Mouse (Mus musculus) urinary bladder, postnatal 36 days (tissue): ENCODE results near the gene Pbx4.

Experiments
- DNase-seq, 2 experiments: peaks; one replicate each; pipeline ENCODE4 v3.0.0; 2022; ENCODE audit warnings: low spot score in 2 of 2, mixed read lengths in 1 of 2

Gene Pbx4

DNA sequence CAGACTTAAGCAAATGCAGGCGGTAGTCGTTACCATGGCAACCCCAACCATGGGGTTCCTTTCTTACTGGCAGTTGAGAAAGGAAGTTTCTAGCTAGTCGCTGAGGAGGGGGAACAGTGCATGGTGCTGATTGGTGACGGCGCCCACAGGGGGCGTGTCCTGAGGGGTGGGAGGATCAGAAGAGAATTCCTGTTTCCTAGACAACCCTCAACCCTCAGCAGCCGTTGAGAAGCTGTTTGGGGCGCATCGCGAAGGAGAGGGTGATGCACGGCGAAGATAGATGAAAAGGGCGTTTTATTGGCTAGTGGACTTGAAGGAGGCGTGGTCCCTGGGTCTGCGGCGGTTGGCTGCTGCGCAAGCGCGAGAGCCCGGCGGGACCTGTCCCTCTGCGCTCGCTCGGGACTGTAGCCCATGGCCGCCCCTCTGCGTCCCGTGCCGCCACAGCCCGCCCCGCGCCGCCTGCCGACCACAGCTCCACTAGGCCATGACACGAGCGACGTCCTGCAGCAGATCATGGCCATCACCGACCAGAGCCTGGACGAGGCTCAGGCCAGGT, at the start of gene Pbx4:
TSS of gene Pbx4 (plus strand) at position 194 of the 556 bp plus-strand sequence.
- DNase-seq = peak; percentile 45 to 70

DNA sequence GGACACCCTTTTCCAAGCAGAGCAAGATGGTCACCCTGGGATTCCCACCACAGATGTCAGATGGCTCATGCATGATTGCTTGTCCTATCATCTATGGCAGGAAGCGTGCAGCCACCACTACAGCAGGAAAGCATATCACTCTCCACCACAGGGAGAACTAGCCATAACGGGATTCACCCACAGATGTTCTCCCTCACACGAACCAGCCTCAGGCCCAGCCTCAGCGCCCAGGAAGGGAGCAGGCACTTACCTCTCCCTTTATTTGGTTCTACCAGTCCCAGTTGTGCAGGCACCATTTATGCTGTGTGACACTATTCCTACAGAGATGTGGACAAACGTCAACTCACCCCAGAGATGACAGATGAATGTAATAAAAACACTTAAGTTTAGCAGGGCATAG, 43.2 kb upstream of the Pbx4 start:
- DNase-seq = no peak

DNA sequence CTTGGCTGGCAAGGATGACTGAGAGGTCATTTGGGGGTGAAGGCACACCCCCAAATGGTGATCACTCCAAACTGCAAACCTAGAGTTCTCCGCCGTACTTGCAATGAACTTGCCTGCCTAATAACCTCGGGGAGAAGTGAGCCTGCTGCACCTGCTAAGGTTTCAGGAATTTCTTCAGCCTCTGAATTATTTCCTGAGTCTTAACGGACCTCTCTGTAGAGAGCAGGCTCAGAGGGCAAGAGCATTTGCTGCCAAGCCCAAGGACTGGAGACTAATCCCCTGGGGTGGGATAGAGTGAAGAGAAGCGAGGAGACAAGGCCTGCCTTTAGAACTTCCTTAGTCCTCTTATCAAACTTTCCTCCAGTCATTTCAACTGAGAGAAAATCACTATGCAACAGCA, 42.6 kb upstream of the Pbx4 start:
- DNase-seq = no peak

GRCm38 (mm10) chr8:69790364-69790763, 41.9 kb upstream of the Pbx4 start:
- DNase-seq = no peak

GRCm38 (mm10) chr8:69790773-69791367, 41.4 kb upstream of the Pbx4 start, which contains the start of the genes Atp13a1 and Zfp866:
Gene Atp13a1, plus strand, starts transcription at chr8:69791163.
Gene Zfp866, minus strand, starts transcription at chr8:69791178.
- DNase-seq = peak; percentile 86 to 89

DNA sequence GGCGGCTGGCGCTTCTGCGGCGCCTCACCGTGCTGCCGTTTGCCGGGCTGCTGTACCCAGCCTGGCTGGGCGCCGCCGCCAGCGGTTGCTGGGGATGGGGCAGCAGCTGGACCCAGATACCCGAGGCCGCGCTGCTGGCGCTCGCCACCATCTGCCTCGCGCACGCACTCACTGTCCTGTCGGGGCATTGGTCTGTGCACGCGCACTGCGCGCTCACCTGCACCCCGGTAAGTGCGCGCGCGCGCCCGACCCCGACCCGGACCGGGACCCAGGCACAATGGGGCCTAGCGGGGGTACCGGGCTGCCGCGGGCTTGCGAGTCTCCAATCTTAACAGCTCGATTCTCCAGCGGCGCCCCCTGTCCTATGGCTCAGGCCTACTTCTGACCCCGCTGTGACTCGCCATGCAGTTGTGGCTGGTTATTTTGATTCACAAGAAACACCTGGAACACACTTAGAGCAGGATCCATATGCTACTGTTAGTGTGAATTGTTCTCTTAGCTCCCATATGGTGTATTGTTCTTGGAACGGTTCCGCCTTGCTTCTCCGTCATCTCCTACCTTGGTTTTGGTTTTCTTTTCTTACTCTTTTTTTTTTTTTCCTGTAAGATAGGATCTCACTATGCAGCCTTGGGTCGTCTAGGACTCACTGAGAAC, 40.7 kb upstream of the Pbx4 start:
- DNase-seq = no peak

DNA sequence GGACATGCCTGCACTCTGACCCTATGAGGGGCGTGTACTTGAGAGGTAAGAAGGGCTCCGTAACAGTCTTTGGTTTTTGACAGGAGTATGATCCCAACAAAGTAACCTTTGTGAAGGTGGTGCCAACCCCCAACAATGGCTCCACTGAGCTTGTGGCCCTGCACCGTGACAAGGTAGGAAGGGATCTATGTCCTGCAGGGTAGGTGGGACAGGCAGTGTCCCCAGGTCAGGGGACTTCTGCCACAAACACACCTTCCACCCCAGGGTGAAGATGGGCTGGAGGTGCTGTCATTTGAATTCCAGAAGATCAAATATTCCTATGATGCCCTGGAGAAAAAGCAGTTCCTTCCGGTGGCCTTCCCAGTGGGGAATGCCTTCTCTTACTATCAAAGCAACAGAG, 38.6 kb upstream of the Pbx4 start:
- no peak for DNase-seq

DNA sequence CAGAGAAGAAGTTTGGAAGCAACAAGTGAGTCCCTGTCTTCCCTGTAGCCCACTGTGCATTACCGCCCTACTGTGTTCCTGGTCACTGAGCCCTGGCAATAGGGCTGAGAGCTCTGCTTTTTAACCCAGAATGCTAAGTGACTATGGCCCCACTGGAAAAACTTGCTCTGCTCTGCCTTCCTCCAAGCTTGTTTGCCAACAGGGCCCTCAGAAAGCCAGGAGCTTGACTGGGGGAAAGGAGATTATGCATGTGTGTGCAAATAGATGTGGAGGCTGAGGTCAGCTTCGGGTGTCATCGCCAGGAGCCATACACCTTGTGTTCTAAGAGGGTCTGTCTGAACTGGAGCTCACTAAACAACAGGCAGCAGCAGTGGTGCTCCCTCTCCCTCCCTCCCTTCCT, 38.2 kb upstream of the Pbx4 start:
- DNase-seq = peak in 1 of 2 experiments; percentile 27

DNA sequence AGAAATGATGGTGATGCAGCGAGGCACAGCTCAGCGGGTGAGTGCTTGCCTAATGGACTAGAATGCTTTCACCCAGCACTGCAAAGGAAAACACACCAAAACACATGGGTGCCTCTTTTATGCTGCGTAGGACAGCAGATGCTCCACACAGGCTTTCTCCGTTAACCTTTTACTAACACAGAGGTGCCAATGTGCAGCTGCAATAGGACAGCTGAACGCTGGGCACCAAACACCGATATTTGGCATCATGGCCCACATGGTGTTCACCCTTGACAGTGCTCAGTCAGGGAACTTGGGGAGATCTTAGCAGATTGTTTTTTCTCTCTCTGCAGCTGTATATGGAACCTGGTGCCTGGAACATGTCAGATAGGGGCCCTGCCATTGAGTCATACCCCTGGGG, 37.4 kb upstream of the Pbx4 start:
- no peak for DNase-seq

DNA sequence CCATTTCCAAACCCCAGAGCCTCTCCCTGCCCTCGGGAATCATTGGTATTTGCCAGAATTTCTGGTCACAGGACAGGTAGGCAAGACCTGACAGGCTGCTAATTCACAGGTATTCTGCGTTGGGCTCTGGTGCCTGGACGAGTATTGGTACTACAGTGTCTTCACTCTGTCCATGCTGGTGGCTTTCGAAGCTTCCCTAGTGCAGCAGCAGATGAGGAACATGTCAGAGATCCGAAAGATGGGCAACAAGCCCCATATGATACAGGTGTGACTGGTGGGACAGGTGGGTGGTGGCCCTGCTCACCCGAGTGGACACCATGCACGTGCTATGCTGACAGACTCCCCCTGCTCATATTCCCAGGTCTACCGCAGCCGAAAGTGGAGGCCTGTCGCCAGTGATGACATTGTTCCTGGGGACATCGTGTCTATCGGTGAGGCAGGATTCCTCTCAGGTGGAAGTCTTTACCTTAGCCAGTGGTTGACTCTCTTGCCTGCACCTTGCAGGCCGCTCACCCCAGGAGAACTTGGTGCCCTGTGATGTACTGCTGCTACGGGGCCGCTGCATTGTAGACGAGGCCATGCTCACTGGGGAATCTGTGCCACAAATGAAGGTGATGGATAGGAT, 35.5 kb upstream of the Pbx4 start:
- no peak for DNase-seq

- DNase-seq = no peak
Observed at GRCm38 (mm10) chr8:69797661-69798060, 34.6 kb upstream of the Pbx4 start.

GRCm38 (mm10) chr8:69799261-69799660, 33.0 kb upstream of the Pbx4 start:
- DNase-seq = no peak

DNA sequence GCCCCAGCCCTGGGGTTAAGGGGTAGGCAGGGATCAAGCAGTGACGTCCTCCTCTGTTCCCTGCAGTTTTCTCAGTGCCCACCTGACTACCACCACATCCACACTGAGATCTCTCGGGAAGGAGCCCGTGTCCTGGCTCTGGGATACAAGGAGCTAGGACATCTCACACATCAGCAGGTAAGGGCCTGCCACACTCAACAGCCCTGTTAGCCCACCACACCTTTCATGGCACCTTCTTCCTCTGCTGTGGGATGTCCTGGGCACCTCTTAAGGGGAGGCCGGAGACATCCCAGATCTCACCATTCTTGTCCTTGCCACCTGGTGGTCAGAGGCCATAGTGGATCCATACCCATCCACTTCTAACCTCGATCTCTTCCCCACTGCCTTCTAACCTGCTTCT, 32.3 kb upstream of the Pbx4 start:
- no peak for DNase-seq

- DNase-seq = no peak
Observed at GRCm38 (mm10) chr8:69801796-69802195, 30.5 kb upstream of the Pbx4 start.

DNA sequence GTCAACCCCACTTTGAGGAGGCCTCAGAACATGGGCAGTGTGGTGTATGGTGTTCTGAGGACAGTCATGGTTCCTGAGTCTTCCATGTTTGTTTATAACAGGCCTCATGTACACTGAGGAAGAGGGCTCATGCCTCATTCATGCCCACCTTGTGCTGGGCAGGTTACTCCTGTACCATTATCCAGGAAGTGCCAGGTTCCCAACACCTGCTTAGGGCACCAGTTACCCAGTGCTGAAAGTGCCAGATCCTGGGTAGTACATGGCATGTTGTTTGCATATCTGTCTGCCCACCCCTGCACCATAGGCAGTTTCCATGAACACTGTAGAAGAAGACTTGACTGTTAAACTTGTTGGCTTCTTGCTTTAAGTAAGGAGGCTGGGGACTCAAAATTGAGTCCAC, 30.1 kb upstream of the Pbx4 start:
- DNase-seq = no peak

GRCm38 (mm10) chr8:69803366-69803765, 28.9 kb upstream of the Pbx4 start:
- DNase-seq = no peak

DNA sequence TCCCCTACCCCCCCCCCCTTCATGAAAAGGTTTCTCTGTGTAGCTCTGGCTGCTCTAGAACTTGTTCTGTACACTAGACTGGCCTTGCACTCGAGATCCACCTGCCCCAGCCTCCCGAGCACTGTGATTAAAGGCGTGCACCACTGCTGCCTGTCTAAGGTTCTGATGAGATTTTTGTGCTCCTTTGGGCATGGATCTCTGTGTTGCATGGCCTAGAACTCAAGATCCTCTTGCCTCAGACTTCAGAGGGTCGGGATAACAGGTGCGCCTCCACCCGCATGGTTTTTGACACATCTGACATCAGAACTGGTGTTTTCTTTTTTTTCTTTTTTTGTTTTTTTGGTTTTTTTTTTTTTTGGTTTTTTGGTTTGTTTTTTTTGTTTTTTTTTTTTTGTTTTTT, 27.8 kb upstream of the Pbx4 start:
- DNase-seq = no peak

DNA sequence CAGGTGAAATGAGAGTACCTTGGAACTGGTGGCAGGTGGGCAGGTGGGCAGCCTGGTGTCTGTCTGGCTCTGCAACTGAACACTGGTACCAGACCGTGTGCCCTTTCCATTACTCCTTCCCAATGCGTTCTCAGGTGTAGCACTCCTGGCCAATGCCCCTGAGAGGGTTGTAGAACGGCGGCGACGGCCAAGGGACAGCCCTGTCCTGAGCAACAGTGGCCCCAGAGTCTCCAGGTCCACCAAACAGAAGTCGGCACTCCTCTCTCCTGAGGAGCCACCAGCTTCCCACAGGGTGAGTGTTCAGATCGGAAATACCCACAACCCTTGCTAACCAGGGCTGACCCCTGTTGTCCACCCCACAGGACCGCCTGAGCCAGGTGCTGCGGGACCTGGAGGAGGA, 27.2 kb upstream of the Pbx4 start:
- no peak for DNase-seq

DNA sequence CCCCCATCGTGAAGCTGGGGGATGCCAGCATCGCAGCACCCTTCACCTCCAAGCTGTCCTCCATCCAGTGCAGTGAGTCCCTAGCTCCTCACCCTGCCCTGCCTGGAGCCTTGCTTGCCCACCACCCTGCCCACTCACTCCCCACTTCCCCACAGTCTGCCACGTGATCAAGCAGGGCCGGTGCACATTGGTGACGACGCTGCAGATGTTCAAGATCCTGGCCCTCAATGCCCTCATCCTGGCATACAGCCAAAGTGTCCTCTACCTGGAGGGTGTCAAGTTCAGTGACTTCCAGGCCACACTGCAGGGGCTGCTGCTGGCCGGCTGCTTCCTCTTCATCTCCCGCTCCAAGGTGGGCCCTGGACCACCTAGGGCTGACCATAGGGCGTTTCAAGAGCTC, 26.8 kb upstream of the Pbx4 start:
- peak in 1 of 2 experiments; percentile 0 for DNase-seq

- DNase-seq = no peak
Observed at GRCm38 (mm10) chr8:69807236-69807635, 25.1 kb upstream of the Pbx4 start.

- peak; percentile 68 to 84 for DNase-seq
Observed at GRCm38 (mm10) chr8:69808094-69808863, 24.0 kb upstream of the Pbx4 start, which contains the start of gene Gmip. Gene Gmip, plus strand, starts transcription at chr8:69808679.

GRCm38 (mm10) chr8:69808864-69809403, 23.4 kb upstream of the Pbx4 start:
- no peak for DNase-seq
